In the genomic region with DNA sequence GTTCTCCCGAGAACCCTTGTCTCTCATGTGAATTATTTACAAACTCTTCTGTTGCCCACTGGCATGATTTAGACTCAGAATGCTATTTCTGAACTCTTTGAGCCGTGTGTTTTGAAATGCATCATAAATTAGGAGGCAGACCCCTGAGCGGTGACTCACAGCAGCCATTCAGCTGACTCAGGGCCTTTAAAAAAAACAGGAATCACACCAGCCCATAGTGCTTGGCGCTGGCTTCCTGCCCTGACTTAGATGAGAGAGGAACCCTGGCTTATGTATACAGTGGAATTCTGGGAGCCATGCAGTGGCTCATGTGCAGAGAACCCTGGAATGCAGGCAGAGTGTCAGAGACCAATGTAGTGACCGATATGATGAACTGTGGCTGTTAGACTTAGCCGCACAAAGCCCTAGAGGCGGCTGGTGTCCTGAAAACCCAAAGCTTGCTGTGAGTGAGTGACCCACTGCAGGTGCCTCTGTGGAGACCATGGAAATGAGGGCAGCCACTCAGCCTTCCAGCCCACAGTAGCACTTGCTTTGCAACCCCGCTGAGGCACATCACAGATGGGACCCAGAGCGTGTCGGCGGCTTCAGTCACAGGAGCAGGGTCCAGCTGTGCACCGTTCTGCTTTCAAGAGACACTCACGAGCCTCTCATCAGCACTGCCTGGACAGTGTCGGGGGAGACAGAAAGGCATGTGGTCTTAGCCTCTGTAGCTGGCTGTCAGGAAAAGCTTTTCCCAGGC, we compare ENCODE assay signal across 7 mouse cellular contexts.
A peak's percentile ranks its signal among the peaks of the same experiment; 100 is the strongest.
DNase-seq lines count a peak whose midpoint lies in the region; ATAC-seq lines count a peak whose summit lies in the region.

No protein-coding gene starts in this region.

- H3K27ac ChIP-seq in embryonic facial prominence, embryonic 10.5 days (replicated peaks) = peak overlapping the region; percentile 79
- H3K27ac ChIP-seq in heart, embryonic 16.5 days (ENCODE audit: low read length) = peak overlapping the region; percentile 82

- H3K4me2 ChIP-seq in heart, embryonic 16.5 days (ENCODE audit: low read depth, low read length) = peak overlapping the region; percentile 9; the same call in 1 of the 2 replicates

- ATAC-seq in heart, embryonic 16.5 days (replicated peaks; ENCODE audit: extremely low read depth, insufficient read depth, low FRiP score) = peak; percentile 83

- H3K36me3 ChIP-seq in embryonic facial prominence, embryonic 10.5 days (replicated peaks) = peaks cover 58% of the 10 kb centered on the region
- peaks cover 8% of the 10 kb centered on the region for H3K36me3 ChIP-seq in heart, embryonic 16.5 days (ENCODE audit: control insufficient read depth, insufficient read depth)

- H3K4me1 ChIP-seq in embryonic facial prominence, embryonic 10.5 days = peaks cover 82% of the 10 kb centered on the region
- peaks cover 47% of the 10 kb centered on the region for H3K4me1 ChIP-seq in heart, embryonic 16.5 days (ENCODE audit: control insufficient read depth, insufficient read depth, low read length)

- WGBS in embryonic facial prominence, embryonic 10.5 days = 48% methylated on average over 14 of the region's 14 CpGs
- 18% methylated on average over 14 of the region's 14 CpGs for WGBS in heart, embryonic 16.5 days

- peak; percentile 81 to 92 for DNase-seq in adrenal gland, adult (ENCODE audit: inconsistent age in 2 of 2, low spot score in 1 of 2)
- peak; percentile 56 for DNase-seq in embryonic facial prominence, embryonic 10.5 days (ENCODE audit: low spot score)
- DNase-seq in kidney, postnatal 25 days = peak; percentile 57 to 61
- peak; percentile 64 for DNase-seq in mesoderm, embryonic 11.5 days (ENCODE audit: low read depth, low spot score)
- peak; percentile 53 for DNase-seq in yolk sac, embryonic 10.5 days (ENCODE audit: low spot score)
- DNase-seq in spleen, adult 12 weeks (ENCODE audit: low spot score) = no peak

- H3K9ac ChIP-seq in heart, embryonic 16.5 days (ENCODE audit: low read length) = peak overlapping the region; percentile 41

- H3K4me3 ChIP-seq in embryonic facial prominence, embryonic 10.5 days = no peak overlapping the region
- H3K4me3 ChIP-seq in heart, embryonic 16.5 days (ENCODE audit: low read length) = no peak overlapping the region

- 0 out of 2 replicates have a peak, but pooled peaks cover 5% of the 10 kb centered on the region for H3K27me3 ChIP-seq in embryonic facial prominence, embryonic 10.5 days (replicated peaks; ENCODE audit: low read depth, poor library complexity, severe bottlenecking)
- no peaks in the 10 kb centered on the region for H3K27me3 ChIP-seq in heart, embryonic 16.5 days (ENCODE audit: control insufficient read depth, insufficient read depth, low read length)

- no peaks in the 10 kb centered on the region for H3K9me3 ChIP-seq in embryonic facial prominence, embryonic 10.5 days
- no peaks in the 10 kb centered on the region for H3K9me3 ChIP-seq in heart, embryonic 16.5 days (replicated peaks; ENCODE audit: control insufficient read depth, low read length)
